In the genomic region with DNA sequence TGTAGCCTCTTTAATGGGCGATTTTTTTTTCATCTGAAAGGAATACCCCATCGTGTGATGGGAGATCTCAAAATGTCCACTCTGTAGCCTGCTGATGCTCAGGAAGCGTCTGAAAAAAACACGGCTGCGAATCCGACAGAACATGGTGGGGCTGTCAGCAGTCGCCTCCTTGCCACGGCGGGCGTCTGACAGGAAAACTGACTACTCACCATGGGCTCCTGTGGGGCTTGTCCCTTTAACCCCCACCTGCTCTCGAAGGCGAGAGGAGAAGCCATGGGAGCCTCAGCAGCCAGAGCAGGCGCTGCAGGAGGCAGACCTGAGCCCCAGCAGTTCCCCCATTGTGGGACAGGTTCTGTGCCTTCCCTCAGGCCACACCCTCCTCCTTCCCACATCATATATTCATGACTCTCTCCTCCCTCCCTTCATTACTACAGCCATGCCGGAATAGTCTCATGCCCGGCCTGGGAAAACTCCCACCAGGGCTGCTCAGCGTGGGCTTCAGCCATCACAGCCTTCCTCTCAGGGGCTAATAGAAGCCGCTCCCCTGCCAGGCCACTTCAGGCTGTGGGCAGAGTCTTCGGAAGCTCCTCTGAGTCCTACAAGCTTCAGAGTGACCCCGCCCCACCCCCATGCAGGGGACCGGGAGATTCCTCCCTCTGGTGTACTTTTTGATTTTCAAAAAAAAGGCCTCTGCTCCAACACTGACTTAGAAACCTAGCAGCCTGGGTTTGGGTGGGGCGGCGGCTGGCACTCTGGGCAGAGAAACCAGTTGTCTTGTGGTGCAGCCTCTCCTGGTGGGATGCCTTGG, we compare ENCODE assay signal across 8 mouse cellular contexts. TPM values are rescaled to one million over a fixed set of nuclear protein-coding genes. Genes with fewer than 3 reads are reported as not detected.
A peak's percentile ranks its signal among the peaks of the same experiment; 100 is the strongest.
DNase-seq lines count a peak whose midpoint lies in the region; ATAC-seq lines count a peak whose summit lies in the region.

No protein-coding gene starts in this region.

- WGBS in forebrain, embryonic 13.5 days = 25% methylated on average over 22 of the region's 22 CpGs
- WGBS in limb, embryonic 15.5 days = 31% methylated on average over 22 of the region's 22 CpGs
- WGBS in stomach, embryonic 16.5 days = 45% methylated on average over 22 of the region's 22 CpGs

- peak overlapping the region; percentile 71 for H3K9ac ChIP-seq in forebrain, embryonic 13.5 days
- H3K9ac ChIP-seq in limb, embryonic 15.5 days = no peak overlapping the region
- peak overlapping the region; percentile 52 for H3K9ac ChIP-seq in stomach, embryonic 16.5 days (ENCODE audit: low read length)

- H3K27ac ChIP-seq in forebrain, embryonic 13.5 days = peak overlapping the region; percentile 79
- H3K27ac ChIP-seq in limb, embryonic 15.5 days = no peak overlapping the region
- H3K27ac ChIP-seq in stomach, embryonic 16.5 days (ENCODE audit: low read length) = no peak overlapping the region

- H3K36me3 ChIP-seq in forebrain, embryonic 13.5 days (ENCODE audit: poor library complexity, severe bottlenecking) = no peaks in the 10 kb centered on the region
- H3K36me3 ChIP-seq in limb, embryonic 15.5 days = 0 out of 2 replicates have a peak, but pooled peaks cover 4% of the 10 kb centered on the region
- H3K36me3 ChIP-seq in stomach, embryonic 16.5 days (ENCODE audit: control insufficient read depth, insufficient read depth, low read length) = no peaks in the 10 kb centered on the region

- peaks cover 22% of the 10 kb centered on the region for H3K4me1 ChIP-seq in forebrain, embryonic 13.5 days
- H3K4me1 ChIP-seq in limb, embryonic 15.5 days = peaks cover 18% of the 10 kb centered on the region; the same call in 1 of the 2 replicates
- H3K4me1 ChIP-seq in stomach, embryonic 16.5 days (ENCODE audit: control insufficient read depth, insufficient read depth, low read length) = no peaks in the 10 kb centered on the region

- ATAC-seq in forebrain, embryonic 13.5 days = peak; percentile 44
- ATAC-seq in limb, embryonic 15.5 days (ENCODE audit: insufficient number of reproducible peaks, low FRiP score, low TSS enrichment, low read depth) = no peak
- ATAC-seq in stomach, embryonic 16.5 days (ENCODE audit: insufficient read depth, low FRiP score) = no peak

- no peaks in the 10 kb centered on the region for H3K9me3 ChIP-seq in forebrain, embryonic 13.5 days (replicated peaks)
- no peaks in the 10 kb centered on the region for H3K9me3 ChIP-seq in limb, embryonic 15.5 days
- H3K9me3 ChIP-seq in stomach, embryonic 16.5 days (replicated peaks; ENCODE audit: control insufficient read depth, low read length) = no peaks in the 10 kb centered on the region

- peak overlapping the region; percentile 47 for H3K4me3 ChIP-seq in forebrain, embryonic 13.5 days
- peak overlapping the region; percentile 23; the same call in 1 of the 2 replicates for H3K4me3 ChIP-seq in limb, embryonic 15.5 days
- peak overlapping the region; percentile 30 for H3K4me3 ChIP-seq in stomach, embryonic 16.5 days (replicated peaks; ENCODE audit: low read length)

- peak; percentile 12 for DNase-seq in embryo, embryonic 10.5 days (ENCODE audit: low spot score)
- DNase-seq in embryo, embryonic 10 days (ENCODE audit: low spot score) = no peak
- peak; percentile 5 for DNase-seq in Muller cell, postnatal 12 days (ENCODE audit: inconsistent ontology term)
- DNase-seq in testis, postnatal 10 days (ENCODE audit: low spot score) = no peak
- no peak for DNase-seq in ovary, postnatal 36 days (ENCODE audit: low spot score)

- no peaks in the 10 kb centered on the region for H3K27me3 ChIP-seq in forebrain, embryonic 13.5 days
- peaks cover 14% of the 10 kb centered on the region; the same call in 1 of the 2 replicates for H3K27me3 ChIP-seq in limb, embryonic 15.5 days
- H3K27me3 ChIP-seq in stomach, embryonic 16.5 days (ENCODE audit: control insufficient read depth, insufficient read depth, low read length) = no peaks in the 10 kb centered on the region

- H3K4me2 ChIP-seq in forebrain, embryonic 13.5 days = peak overlapping the region; percentile 68
- H3K4me2 ChIP-seq in limb, embryonic 15.5 days = peak overlapping the region; percentile 33; the same call in 1 of the 2 replicates
- peak overlapping the region; percentile 43 for H3K4me2 ChIP-seq in stomach, embryonic 16.5 days (ENCODE audit: low read depth, low read length)

RNA-seq across cellular contexts. Expression of gene Pebp1, which starts 44.5 kb away (rescaled TPM):
- 1,080 and 1,130 TPM in 2 replicates for polyA plus RNA-seq in forebrain, embryonic 13.5 days (2015; fragmentation: Nextera tagmentation; extraction: Ambion mirVana)
- 645 and 672 TPM in 2 replicates for polyA plus RNA-seq in limb, embryonic 15.5 days (2015; fragmentation: Nextera tagmentation; extraction: Ambion mirVana)
- 666 and 677 TPM in 2 replicates for polyA plus RNA-seq in stomach, embryonic 16.5 days (2015; fragmentation: Nextera tagmentation; extraction: Ambion mirVana)

Comparison
In these comparisons a context has a peak if more than half of its experiments do, and no peak if none do; other contexts are left out.
1. DNase-seq: peak in embryo, embryonic 10.5 days (single experiment) and Muller cell, postnatal 12 days (single experiment); none in embryo, embryonic 10 days (single experiment), testis, postnatal 10 days (single experiment) and ovary, postnatal 36 days (single experiment).
2. Peak in every context shown above with its lines, with median percentiles within 50 percentile points of each other: H3K4me2 ChIP-seq and H3K4me3 ChIP-seq.